Mouse (Mus musculus): ENCODE results near the gene Eef2kmt.

GRCm38 (mm10) chr16:5232982-5233381, 22.8 kb downstream of the Eef2kmt start:
- TF ChIP-seq CTCF (IDR thresholded peaks at IDR 0.05; ENCODE audit: borderline replicate concordance, insufficient read depth, low read length): no peak
- no peak for TF ChIP-seq POLR2A (IDR thresholded peaks at IDR 0.05; ENCODE audit: low read depth, low read length)
